ENCODE assay signal across 12 mouse cellular contexts in genomic region chr16:98022657-98023345, GRCm38 (mm10). TPM values are rescaled to one million over a fixed set of nuclear protein-coding genes. Genes with fewer than 3 reads are reported as not detected.
A peak's percentile ranks its signal among the peaks of the same experiment; 100 is the strongest.
DNase-seq lines count a peak whose midpoint lies in the region; ATAC-seq and TF ChIP-seq lines count a peak whose summit lies in the region.
"Had no signal": no experiment of that assay in that cellular context is flagged by ENCODE, and none has a peak within 500 bp of the region (broad histone marks: within the 10 kb centered on the region; RNA-seq: fewer than 3 reads in every experiment).

No protein-coding gene starts in this region.

- no peak overlapping the region for H3K27ac ChIP-seq in liver, embryonic 14.5 days
- H3K27ac ChIP-seq in liver, embryonic 11.5 days (ENCODE audit: low read depth, low read length): no peak overlapping the region
- no peak overlapping the region for H3K27ac ChIP-seq in MEL (ENCODE audit: control insufficient read depth, low read depth, low read length)
- H3K27ac ChIP-seq: embryonic facial prominence, embryonic 15.5 days had no signal

- TF ChIP-seq EP300 in liver, embryonic 14.5 days (IDR thresholded peaks at IDR 0.05; ENCODE audit: low read depth): no peak
- TF ChIP-seq EP300 in MEL (IDR thresholded peaks at IDR 0.05; ENCODE audit: low read depth in 1 of 2, low read length in 2 of 2): no peak

- no peak for TF ChIP-seq POLR2A in MEL (IDR thresholded peaks at IDR 0.05; ENCODE audit: control insufficient read depth in 1 of 2, insufficient read depth in 1 of 2, low read depth in 1 of 2, low read length in 2 of 2, poor library complexity in 1 of 2)

- peak; percentile 34 to 70 (median 47) for DNase-seq in liver, embryonic 14.5 days (ENCODE audit: low read depth in 3 of 3, low spot score in 3 of 3)
- no peak for DNase-seq in liver, embryonic 11.5 days (ENCODE audit: low spot score)
- DNase-seq in MEL (ENCODE audit: low read depth, low spot score): peak; percentile 96
- DNase-seq in embryo, embryonic 10 days (ENCODE audit: low spot score): peak; percentile 20
- no peak for DNase-seq in adrenal gland, adult 2 months
- DNase-seq in heart, postnatal 25 days (ENCODE audit: low spot score): no peak
- no peak for DNase-seq in layer of hippocampus, adult 18-20 months (ENCODE audit: low spot score in 2 of 2)
- DNase-seq: kidney, adult 11 months; lung, postnatal 10 days; right cerebral cortex, postnatal 14 days had no signal

- H3K4me2 ChIP-seq in liver, embryonic 14.5 days (ENCODE audit: low read depth): no peak overlapping the region
- no peak overlapping the region for H3K4me2 ChIP-seq in liver, embryonic 11.5 days
- H3K4me2 ChIP-seq: embryonic facial prominence, embryonic 15.5 days had no signal

- intact Hi-C loops in heart, postnatal 25 days (cut with DNase I): no loop called here

- no peak overlapping the region for H3K4me3 ChIP-seq in liver, embryonic 14.5 days (ENCODE audit: insufficient read depth in 1 of 2, low read depth in 2 of 2, low read length in 2 of 2)
- H3K4me3 ChIP-seq in liver, embryonic 11.5 days (ENCODE audit: low read depth, low read length): no peak overlapping the region
- H3K4me3 ChIP-seq in MEL (ENCODE audit: control insufficient read depth in 1 of 2, insufficient read depth in 1 of 2, low read depth in 2 of 2, low read length in 2 of 2): no peak overlapping the region
- H3K4me3 ChIP-seq: embryonic facial prominence, embryonic 15.5 days had no signal

- no peak overlapping the region for H3K9ac ChIP-seq in liver, embryonic 14.5 days (replicated peaks)
- H3K9ac ChIP-seq in liver, embryonic 11.5 days (ENCODE audit: low read depth, low read length): no peak overlapping the region
- H3K9ac ChIP-seq in MEL (ENCODE audit: control insufficient read depth, low read depth, low read length, poor library complexity, severe bottlenecking): no peak overlapping the region
- H3K9ac ChIP-seq: embryonic facial prominence, embryonic 15.5 days had no signal

- no peaks in the 10 kb centered on the region for H3K36me3 ChIP-seq in liver, embryonic 14.5 days (replicated peaks; ENCODE audit: control insufficient read depth, insufficient read depth, low read depth)
- H3K36me3 ChIP-seq in liver, embryonic 11.5 days (ENCODE audit: control insufficient read depth, insufficient read depth, low read length): peaks cover 9% of the 10 kb centered on the region; the same call in 1 of the 2 replicates
- H3K36me3 ChIP-seq in MEL (ENCODE audit: control insufficient read depth in 1 of 2, insufficient read depth in 2 of 2, low read length in 2 of 2): peaks cover 0 to 1% of the 10 kb centered on the region in 2 experiments; a peak in 2 of 4 replicates

- H3K27me3 ChIP-seq in liver, embryonic 14.5 days (ENCODE audit: control insufficient read depth, insufficient read depth, low read length): no peaks in the 10 kb centered on the region
- no peaks in the 10 kb centered on the region for H3K27me3 ChIP-seq in liver, embryonic 11.5 days (replicated peaks; ENCODE audit: control insufficient read depth, insufficient read depth, low read length)
- no peaks in the 10 kb centered on the region for H3K27me3 ChIP-seq in MEL (ENCODE audit: control insufficient read depth in 1 of 2, insufficient read depth in 2 of 2, low read length in 2 of 2)
- H3K27me3 ChIP-seq: embryonic facial prominence, embryonic 15.5 days had no signal

- no peaks in the 10 kb centered on the region for H3K9me3 ChIP-seq in liver, embryonic 14.5 days (ENCODE audit: control insufficient read depth, low read length)
- H3K9me3 ChIP-seq in liver, embryonic 11.5 days (ENCODE audit: control insufficient read depth, low read length): peaks cover 7% of the 10 kb centered on the region; the same call in 1 of the 2 replicates
- no peaks in the 10 kb centered on the region for H3K9me3 ChIP-seq in MEL (replicated peaks; ENCODE audit: insufficient read depth, low read length)

- peak; percentile 33 for TF ChIP-seq RAD21 in MEL (IDR thresholded peaks at IDR 0.05; ENCODE audit: low read depth, low read length)

- no peaks in the 10 kb centered on the region; the same call in 1 of the 2 replicates for H3K79me2 ChIP-seq in MEL (ENCODE audit: control insufficient read depth, insufficient read depth, low read length, poor library complexity)

- H3K4me1 ChIP-seq in liver, embryonic 14.5 days (replicated peaks; ENCODE audit: control insufficient read depth in 2 of 2, insufficient read depth in 2 of 2, low read length in 1 of 2): no peaks in the 10 kb centered on the region
- no peaks in the 10 kb centered on the region for H3K4me1 ChIP-seq in liver, embryonic 11.5 days (replicated peaks; ENCODE audit: control insufficient read depth, insufficient read depth, low read length)
- H3K4me1 ChIP-seq in MEL (ENCODE audit: control insufficient read depth in 1 of 2, insufficient read depth in 2 of 2, low read length in 2 of 2): no peaks in the 10 kb centered on the region
- H3K4me1 ChIP-seq: embryonic facial prominence, embryonic 15.5 days had no signal

- no peak for ATAC-seq in liver, embryonic 14.5 days (ENCODE audit: insufficient read depth)
- no peak for ATAC-seq in liver, embryonic 11.5 days (replicated peaks; ENCODE audit: low FRiP score)
- peak; percentile 76 for ATAC-seq in neutrophil, adult 5-6 weeks (ENCODE audit: extremely low read depth, insufficient number of reproducible peaks, low FRiP score, poor library complexity, severe bottlenecking)

- 53% methylated on average over 2 of the region's 2 CpGs for WGBS in liver, embryonic 14.5 days (ENCODE audit: insufficient replicate concordance)
- 85% methylated on average over 2 of the region's 2 CpGs for WGBS in liver, embryonic 11.5 days

- peak; percentile 60 for TF ChIP-seq CTCF in liver, embryonic 14.5 days (IDR thresholded peaks at IDR 0.05; ENCODE audit: low read depth)
- TF ChIP-seq CTCF in MEL (IDR thresholded peaks at IDR 0.05 in 2 of 3, conservative IDR thresholded peaks at IDR 0.05 in 1 of 3; ENCODE audit: control insufficient read depth in 1 of 3, insufficient read depth in 1 of 3, low read depth in 2 of 3, low read length in 3 of 3, poor library complexity in 1 of 3, severe bottlenecking in 1 of 3): peak in 2 of 3 experiments; percentile 16 to 42; a peak in 3 of 6 replicates

TF ChIP-seq in MEL, 35 proteins besides CTCF, POLR2A, EP300 and RAD21:
- TF ChIP-seq JUND (IDR thresholded peaks at IDR 0.05; ENCODE audit: low read depth, low read length) (no peak), SMC3 (IDR thresholded peaks at IDR 0.05; ENCODE audit: low read depth, low read length) (peak; percentile 25; the same call in 1 of the 2 replicates)

RNA-seq across cellular contexts. Expression of gene B230307C23Rik, which starts 25.7 kb away (rescaled TPM):
- 7.1 and 9.7 TPM in 2 replicates for polyA plus RNA-seq in liver, embryonic 14.5 days (2012; rRNA removed)
- polyA plus RNA-seq in liver, embryonic 14.5 days (2014; fragmentation: Nextera tagmentation; extraction: Ambion mirVana): 12.2 and 12.3 TPM in 2 replicates
- 21.3 and 32.1 TPM in 2 replicates for polyA plus RNA-seq in liver, embryonic 11.5 days (2014; fragmentation: Nextera tagmentation; extraction: Ambion mirVana)
- total RNA-seq in MEL (2012; rRNA removed): 37.9 and 54.8 TPM in 2 replicates
- 10 to 100 TPM in 1 of 2 experiments, not detected in 1; 27.4 TPM for polyA plus RNA-seq in MEL (2012; ENCODE audit: insufficient read depth in 1 of 2, insufficient read length in 2 of 2, low read depth in 1 of 2, low replicate concordance in 2 of 2, missing spikeins in 1 of 2)
- 33.8 and 83.8 TPM in 2 replicates for total RNA-seq in neutrophil, adult 5-6 weeks (2017)
- 10 to 100 TPM; 30.2 to 35.7 TPM for total RNA-seq in adrenal gland, adult 2 months (2021)
- 4.9 and 7.9 TPM in 2 replicates for polyA plus RNA-seq in adrenal gland, adult 2 months (2012; rRNA removed)
- total RNA-seq in heart, postnatal 25 days (2021): 1 to 10 TPM; 3.7 to 4.5 TPM
- 10 to 100 TPM; 25.0 to 26.3 TPM for total RNA-seq in layer of hippocampus, adult 18-20 months (2021)

RNA-seq across cellular contexts. Expression of gene A630089N07Rik, which starts 59.4 kb away (rescaled TPM):
- 2.4 and 4.5 TPM in 2 replicates for polyA plus RNA-seq in liver, embryonic 14.5 days (2012; rRNA removed)
- polyA plus RNA-seq in liver, embryonic 14.5 days (2014; fragmentation: Nextera tagmentation; extraction: Ambion mirVana): 7.8 and 8.2 TPM in 2 replicates
- 27.1 and 29.9 TPM in 2 replicates for polyA plus RNA-seq in liver, embryonic 11.5 days (2014; fragmentation: Nextera tagmentation; extraction: Ambion mirVana)
- 3.9 and 7.4 TPM in 2 replicates for total RNA-seq in MEL (2012; rRNA removed)
- polyA plus RNA-seq in MEL (2012; ENCODE audit: insufficient read depth in 1 of 2, insufficient read length in 2 of 2, low read depth in 1 of 2, low replicate concordance in 2 of 2, missing spikeins in 1 of 2): 100 to 1,000 TPM in 1 of 2 experiments, 1 to 10 TPM in 1; 9.8 to 539 TPM
- total RNA-seq in neutrophil, adult 5-6 weeks (2017): 10.9 and 16.4 TPM in 2 replicates
- total RNA-seq in adrenal gland, adult 2 months (2021): 1 to 10 TPM; 5.3 to 6.2 TPM
- polyA plus RNA-seq in adrenal gland, adult 2 months (2012; rRNA removed): 0.33 TPM in 1 of 2 replicates, not detected in the other
- 1 to 10 TPM; 2.7 to 3.0 TPM for total RNA-seq in heart, postnatal 25 days (2021)
- 1 to 10 TPM; 6.7 to 7.4 TPM for total RNA-seq in layer of hippocampus, adult 18-20 months (2021)

Comparison
In these comparisons a context has a peak if more than half of its experiments do, and no peak if none do; other contexts are left out.
1. DNase-seq: peak in liver, embryonic 14.5 days (3 of 3), MEL (single experiment) and embryo, embryonic 10 days (single experiment); none in liver, embryonic 11.5 days (single experiment), adrenal gland, adult 2 months (single experiment), heart, postnatal 25 days (single experiment) and layer of hippocampus, adult 18-20 months (0 of 2).